Mouse (Mus musculus) E14TG2a.4 (cell line): ENCODE measurements at regions not wholly inside any gene's neighbourhood (a gene's known extent, or its start where the extent isn't known, plus 50 kb on each side); places are given as distances from the start of the nearest gene placed in this dataset.

Source experiments
- H3K27me3 ChIP-seq: 2 replicates; pipeline ENCODE4 v1.6.1; 2014; ENCODE audit warnings: low read length, control low read depth; ENCODE audit not compliant: insufficient read depth
- H3K36me3 ChIP-seq: 2 replicates; pipeline ENCODE4 v1.6.1; 2014; ENCODE audit warnings: low read length, control low read depth; ENCODE audit not compliant: insufficient read depth
- H3K4me1 ChIP-seq: replicated peaks from 2 replicates; pipeline ENCODE4 v1.6.1; 2014; ENCODE audit warnings: low read depth, low read length, control low read depth
- H3K4me3 ChIP-seq: replicated peaks from 2 replicates; pipeline ENCODE4 v1.5.1; 2014; ENCODE audit warnings: mild to moderate bottlenecking, low read length
- H3K9me3 ChIP-seq: 2 replicates; pipeline ENCODE4 v1.6.1; 2014; ENCODE audit warnings: low read length, control low read depth
- CTCF ChIP-seq: conservative IDR thresholded peaks from 2 replicates; pipeline ENCODE4 v1.5.1; 2014; ENCODE audit warnings: low read length
- NANOG ChIP-seq: IDR thresholded peaks from 2 replicates; pipeline ENCODE4 v1.6.1; 2014; ENCODE audit warnings: borderline replicate concordance, low read length, mixed read lengths
- POU5F1 ChIP-seq: IDR thresholded peaks from 2 replicates; pipeline ENCODE4 v1.6.1; 2014; ENCODE audit warnings: low read length, borderline replicate concordance

- Histone ChIP-seq H3K9me3 (no peaks in the 10 kb centered on the region), H3K27me3 (no peaks in the 10 kb centered on the region), H3K36me3 (no peaks in the 10 kb centered on the region), H3K4me3 (no peak overlapping the region), H3K4me1 (peaks cover under 1% of the 10 kb centered on the region; the same call in 1 of the 2 replicates)
- no peak for TF ChIP-seq NANOG
- no peak for TF ChIP-seq POU5F1
- no peak for TF ChIP-seq CTCF
Measured at GRCm38 (mm10) chr11:28685407-28685806, 101.3 kb upstream of the Ccdc85a start.

GRCm38 (mm10) chr11:28681311-28681710 is 97.2 kb upstream of the Ccdc85a start:
- H3K36me3 ChIP-seq: no peaks in the 10 kb centered on the region
- no peaks in the 10 kb centered on the region for H3K27me3 ChIP-seq
- no peaks in the 10 kb centered on the region for H3K9me3 ChIP-seq
- peaks cover 7% of the 10 kb centered on the region; the same call in 1 of the 2 replicates for H3K4me1 ChIP-seq
- TF ChIP-seq CTCF (no peak), NANOG (no peak), POU5F1 (no peak)
- H3K4me3 ChIP-seq: no peak overlapping the region

GRCm38 (mm10) chr11:28670765-28671164 is 86.6 kb upstream of the Ccdc85a start:
- Histone ChIP-seq H3K36me3 (no peaks in the 10 kb centered on the region), H3K4me1 (no peaks in the 10 kb centered on the region), H3K27me3 (no peaks in the 10 kb centered on the region), H3K9me3 (no peaks in the 10 kb centered on the region), H3K4me3 (no peak overlapping the region)
- TF ChIP-seq POU5F1 (no peak), CTCF (no peak), NANOG (no peak)

- no peak for TF ChIP-seq CTCF
- TF ChIP-seq NANOG: no peak
- no peak for TF ChIP-seq POU5F1
Measured at GRCm38 (mm10) chr11:28669359-28669758, 85.2 kb upstream of the Ccdc85a start.

GRCm38 (mm10) chr11:28660377-28660776 is 76.3 kb upstream of the Ccdc85a start:
- Histone ChIP-seq H3K4me3 (no peak overlapping the region), H3K9me3 (no peaks in the 10 kb centered on the region), H3K27me3 (no peaks in the 10 kb centered on the region), H3K4me1 (no peaks in the 10 kb centered on the region), H3K36me3 (no peaks in the 10 kb centered on the region)
- TF ChIP-seq POU5F1: no peak

More at GRCm38 (mm10) chr11:28669359-28669758, 85.2 kb upstream of the Ccdc85a start:
- Histone ChIP-seq H3K36me3 (no peaks in the 10 kb centered on the region), H3K9me3 (no peaks in the 10 kb centered on the region), H3K4me1 (no peaks in the 10 kb centered on the region), H3K27me3 (no peaks in the 10 kb centered on the region), H3K4me3 (no peak overlapping the region)

- H3K4me3 ChIP-seq: no peak overlapping the region
- no peaks in the 10 kb centered on the region for H3K9me3 ChIP-seq
- H3K27me3 ChIP-seq: no peaks in the 10 kb centered on the region
- no peaks in the 10 kb centered on the region for H3K36me3 ChIP-seq
- H3K4me1 ChIP-seq: no peaks in the 10 kb centered on the region
- no peak for TF ChIP-seq CTCF
- TF ChIP-seq POU5F1: no peak
- TF ChIP-seq NANOG: no peak
Measured at GRCm38 (mm10) chr11:28655169-28655846, 71.2 kb upstream of the Ccdc85a start.

- Histone ChIP-seq H3K27me3 (no peaks in the 10 kb centered on the region), H3K9me3 (peaks cover 8% of the 10 kb centered on the region; the same call in 1 of the 2 replicates), H3K36me3 (no peaks in the 10 kb centered on the region), H3K4me3 (0 out of 2 replicates have a peak overlapping the region, but pooled peaks have one; percentile 17), H3K4me1 (peaks cover 23% of the 10 kb centered on the region)
- TF ChIP-seq POU5F1: no peak
- TF ChIP-seq CTCF: no peak
- no peak for TF ChIP-seq NANOG
Measured at GRCm38 (mm10) chr11:28649446-28649845, 65.3 kb upstream of the Ccdc85a start.

GRCm38 (mm10) chr11:28648916-28649315 is 64.8 kb upstream of the Ccdc85a start:
- TF ChIP-seq POU5F1: no peak
- no peak for TF ChIP-seq NANOG
- no peak for TF ChIP-seq CTCF
- H3K36me3 ChIP-seq: no peaks in the 10 kb centered on the region
- H3K4me1 ChIP-seq: peaks cover 23% of the 10 kb centered on the region
- H3K9me3 ChIP-seq: peaks cover 8% of the 10 kb centered on the region; the same call in 1 of the 2 replicates
- 0 out of 2 replicates have a peak overlapping the region, but pooled peaks have one; percentile 17 for H3K4me3 ChIP-seq
- no peaks in the 10 kb centered on the region for H3K27me3 ChIP-seq

GRCm38 (mm10) chr11:28639081-28639480 is 55.0 kb upstream of the Ccdc85a start:
- H3K4me1 ChIP-seq: no peaks in the 10 kb centered on the region

More at GRCm38 (mm10) chr11:28639081-28639480, 55.0 kb upstream of the Ccdc85a start:
- Histone ChIP-seq H3K36me3 (no peaks in the 10 kb centered on the region), H3K4me3 (no peak overlapping the region), H3K27me3 (no peaks in the 10 kb centered on the region), H3K9me3 (peaks cover 6% of the 10 kb centered on the region; the same call in 1 of the 2 replicates)
- TF ChIP-seq CTCF (no peak), NANOG (no peak), POU5F1 (no peak)
